ENCODE assay signal across 10 mouse cellular contexts in genomic region chr9:106319095-106319494, GRCm38 (mm10). TPM values are rescaled to one million over a fixed set of nuclear protein-coding genes. Genes with fewer than 3 reads are reported as not detected.
A peak's percentile ranks its signal among the peaks of the same experiment; 100 is the strongest.
DNase-seq lines count a peak whose midpoint lies in the region; ATAC-seq and TF ChIP-seq lines count a peak whose summit lies in the region.
"Had no signal": no experiment of that assay in that cellular context is flagged by ENCODE, and none has a peak within 500 bp of the region (broad histone marks: within the 10 kb centered on the region; RNA-seq: fewer than 3 reads in every experiment).

No protein-coding gene starts in this region.

- H3K9me3 ChIP-seq in heart, embryonic 13.5 days, result no peaks in the 10 kb centered on the region
- H3K9me3 ChIP-seq in intestine, embryonic 15.5 days, result no peaks in the 10 kb centered on the region

- WGBS in heart, embryonic 13.5 days, result 3% methylated on average over 2 of the region's 2 CpGs
- WGBS in intestine, embryonic 15.5 days, result 53% methylated on average over 2 of the region's 2 CpGs

- no peak for TF ChIP-seq CTCF in bone marrow macrophage, adult 2 months (IDR thresholded peaks at IDR 0.05; ENCODE audit: low read depth, low read length)

- DNase-seq in heart, adult 9 months (ENCODE audit: low spot score in 2 of 2), result peak; percentile 35 to 43
- no peak for DNase-seq in heart, postnatal 25 days (ENCODE audit: low spot score)
- peak; percentile 46 for DNase-seq in MN1 (ENCODE audit: low spot score)
- DNase-seq in T-cell, adult 2 months (ENCODE audit: low spot score), result no peak
- DNase-seq in kidney, adult 8-10 months, result no peak
- DNase-seq: cerebellum, adult 18-20 months had no signal

- H3K9ac ChIP-seq in heart, embryonic 13.5 days, result peak overlapping the region; percentile 37; the same call in 1 of the 2 replicates
- H3K9ac ChIP-seq in intestine, embryonic 15.5 days, result no peak overlapping the region
- H3K9ac ChIP-seq: hindbrain, embryonic 14.5 days had no signal

- no peak overlapping the region for H3K4me3 ChIP-seq in bone marrow macrophage, adult 2 months (ENCODE audit: insufficient read depth, low read length)
- H3K4me3 ChIP-seq in heart, embryonic 13.5 days, result no peak overlapping the region
- no peak overlapping the region for H3K4me3 ChIP-seq in intestine, embryonic 15.5 days (replicated peaks)

- no peak for ATAC-seq in heart, embryonic 13.5 days (ENCODE audit: extremely low read depth, insufficient number of reproducible peaks, low FRiP score, low TSS enrichment)
- no peak for ATAC-seq in intestine, embryonic 15.5 days

- no peaks in the 10 kb centered on the region for H3K36me3 ChIP-seq in heart, embryonic 13.5 days
- no peaks in the 10 kb centered on the region for H3K36me3 ChIP-seq in intestine, embryonic 15.5 days

- no peak for TF ChIP-seq POLR2A in bone marrow macrophage, adult 2 months (IDR thresholded peaks at IDR 0.05; ENCODE audit: borderline replicate concordance, low read depth, low read length)

- H3K27me3 ChIP-seq in heart, embryonic 13.5 days (replicated peaks), result no peaks in the 10 kb centered on the region
- H3K27me3 ChIP-seq in intestine, embryonic 15.5 days (replicated peaks), result no peaks in the 10 kb centered on the region

- H3K4me1 ChIP-seq in bone marrow macrophage, adult 2 months (ENCODE audit: control insufficient read depth, insufficient read depth, low read length), result peaks cover 69% of the 10 kb centered on the region
- H3K4me1 ChIP-seq in heart, embryonic 13.5 days, result peaks cover 47% of the 10 kb centered on the region
- H3K4me1 ChIP-seq in intestine, embryonic 15.5 days (replicated peaks), result 0 out of 2 replicates have a peak, but pooled peaks cover 6% of the 10 kb centered on the region

- H3K27ac ChIP-seq in bone marrow macrophage, adult 2 months (ENCODE audit: insufficient read depth, low read depth, low read length), result peak overlapping the region; percentile 98
- H3K27ac ChIP-seq in heart, embryonic 13.5 days (replicated peaks), result peak overlapping the region; percentile 65
- no peak overlapping the region for H3K27ac ChIP-seq in intestine, embryonic 15.5 days
- H3K27ac ChIP-seq: hindbrain, embryonic 14.5 days had no signal

- intact Hi-C loops in heart, postnatal 25 days (cut with DNase I), result no loop called here

- no peak overlapping the region for H3K4me2 ChIP-seq in heart, embryonic 13.5 days
- H3K4me2 ChIP-seq in intestine, embryonic 15.5 days (replicated peaks), result no peak overlapping the region
- H3K4me2 ChIP-seq: hindbrain, embryonic 14.5 days had no signal

RNA-seq across cellular contexts. Expression of gene Poc1a, which starts 38.2 kb away (rescaled TPM):
- total RNA-seq in heart, postnatal 25 days (2021), result 1 to 10 TPM; 3.3 to 3.4 TPM
- 8.3 and 13.7 TPM in 2 replicates for polyA plus RNA-seq in bone marrow macrophage, adult 2 months (2012; ENCODE audit: insufficient read depth, insufficient read length, missing spikeins)
- polyA plus RNA-seq in heart, embryonic 13.5 days (2015; fragmentation: Nextera tagmentation; extraction: Ambion mirVana), result 26.4 and 29.9 TPM in 2 replicates
- polyA plus RNA-seq in intestine, embryonic 15.5 days (2015; fragmentation: Nextera tagmentation; extraction: Ambion mirVana), result 25.9 and 28.2 TPM in 2 replicates

RNA-seq across cellular contexts. Expression of gene Dusp7, which starts 49.3 kb away (rescaled TPM):
- 10 to 100 TPM; 43.6 to 67.0 TPM for total RNA-seq in heart, postnatal 25 days (2021)
- 122 and 129 TPM in 2 replicates for polyA plus RNA-seq in bone marrow macrophage, adult 2 months (2012; ENCODE audit: insufficient read depth, insufficient read length, missing spikeins)
- polyA plus RNA-seq in heart, embryonic 13.5 days (2015; fragmentation: Nextera tagmentation; extraction: Ambion mirVana), result 8.6 and 10.4 TPM in 2 replicates
- 10.0 and 10.3 TPM in 2 replicates for polyA plus RNA-seq in intestine, embryonic 15.5 days (2015; fragmentation: Nextera tagmentation; extraction: Ambion mirVana)

Comparison
In these comparisons a context has a peak if more than half of its experiments do, and no peak if none do; other contexts are left out.
1. DNase-seq: peak in heart, adult 9 months (2 of 2) and MN1 (single experiment); none in heart, postnatal 25 days (single experiment), T-cell, adult 2 months (single experiment) and kidney, adult 8-10 months (0 of 2).
2. RNA of gene Dusp7, which starts 49.3 kb away (polyA plus RNA-seq): 122 to 129 TPM in bone marrow macrophage, adult 2 months; 10.0 to 10.3 TPM in intestine, embryonic 15.5 days and 8.6 to 10.4 TPM in heart, embryonic 13.5 days; every median in the first group is over 10 times any median in the second.